Mouse (Mus musculus): ENCODE measurements around the gene Slc28a1.

DNA sequence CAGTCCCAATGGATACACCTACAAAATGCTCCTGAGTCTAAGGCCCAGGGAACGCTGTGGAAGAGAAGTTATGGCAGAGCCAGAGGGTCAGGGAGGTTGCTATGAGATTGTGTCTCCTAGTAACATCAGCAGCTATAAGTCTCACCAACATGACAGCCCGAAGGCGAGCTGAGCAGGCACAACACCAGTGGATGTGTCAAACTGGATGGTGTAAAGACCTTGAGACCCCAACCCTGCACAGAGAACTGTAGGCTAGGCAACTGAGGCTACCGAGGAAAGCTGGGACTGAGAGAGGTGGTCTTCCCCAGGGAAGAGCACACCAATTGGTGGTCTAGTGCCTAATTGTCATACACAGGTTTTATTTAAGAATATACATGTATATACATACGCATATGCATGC is 6.4 kb upstream of the Slc28a1 start:
- TF ChIP-seq CTCF (IDR thresholded peaks at IDR 0.05; ENCODE audit: control insufficient read depth, insufficient read depth, insufficient replicate concordance, low read depth, low read length) (no peak), POLR2A (IDR thresholded peaks at IDR 0.05; ENCODE audit: control insufficient read depth, low read depth, low read length) (no peak)

Measured in testis, adult 2 months (tissue).